Mouse (Mus musculus): ENCODE measurements around the gene Tcp10c. TPM values are rescaled to one million over a fixed set of nuclear protein-coding genes. Genes with fewer than 3 reads are reported as not detected.
"Not testable (repeated sequence)": the region's sequence is repeated elsewhere in the genome, so short reads cannot be mapped to it uniquely, and the experiment has no call there.

Tcp10c gene
- total RNA-seq, 2 experiments from 2014 or later = not detected

GRCm38 (mm10) chr17:13379951-13380615, 25.7 kb downstream of the Tcp10c start:
- intact Hi-C loops (cut with DNase I); DNase-seq (ENCODE audit: low spot score in 2 of 2): not testable (repeated sequence)

- intact Hi-C loops (cut with DNase I) = not testable (repeated sequence)
These were observed 26.9 kb downstream of the Tcp10c start for GRCm38 (mm10) chr17:13381286-13381685.

GRCm38 (mm10) chr17:13391020-13391419, 36.6 kb downstream of the Tcp10c start:
- DNase-seq (ENCODE audit: low spot score in 2 of 2); intact Hi-C loops (cut with DNase I): not testable (repeated sequence)

More at GRCm38 (mm10) chr17:13381286-13381685, 26.9 kb downstream of the Tcp10c start:
- not testable (repeated sequence) for DNase-seq (ENCODE audit: low spot score in 2 of 2)

GRCm38 (mm10) chr17:13399961-13400360, 45.6 kb downstream of the Tcp10c start:
- DNase-seq (ENCODE audit: low spot score in 2 of 2); intact Hi-C loops (cut with DNase I): not testable (repeated sequence)

- DNase-seq (ENCODE audit: low spot score in 2 of 2); intact Hi-C loops (cut with DNase I): not testable (repeated sequence)
These were observed 47.7 kb downstream of the Tcp10c start for GRCm38 (mm10) chr17:13402118-13402517.

- intact Hi-C loops (cut with DNase I); DNase-seq (ENCODE audit: low spot score in 2 of 2): not testable (repeated sequence)
These were observed 49.3 kb downstream of the Tcp10c start for GRCm38 (mm10) chr17:13403527-13404131.

- DNase-seq (ENCODE audit: low spot score in 2 of 2); intact Hi-C loops (cut with DNase I): not testable (repeated sequence)
These were observed 51.7 kb downstream of the Tcp10c start for GRCm38 (mm10) chr17:13406023-13406422.

- intact Hi-C loops (cut with DNase I); DNase-seq (ENCODE audit: low spot score in 2 of 2): not testable (repeated sequence)
These were observed 52.3 kb downstream of the Tcp10c start for GRCm38 (mm10) chr17:13406701-13407100.

GRCm38 (mm10) chr17:13407621-13408256, 53.4 kb downstream of the Tcp10c start:
- DNase-seq (ENCODE audit: low spot score in 2 of 2) = not testable (repeated sequence)

GRCm38 (mm10) chr17:13408257-13408633, 53.9 kb downstream of the Tcp10c start:
- intact Hi-C loops (cut with DNase I); DNase-seq (ENCODE audit: low spot score in 2 of 2): not testable (repeated sequence)

More at GRCm38 (mm10) chr17:13407621-13408256, 53.4 kb downstream of the Tcp10c start:
- intact Hi-C loops (cut with DNase I) = not testable (repeated sequence)

- intact Hi-C loops (cut with DNase I); DNase-seq (ENCODE audit: low spot score in 2 of 2): not testable (repeated sequence)
These were observed 66.7 kb downstream of the Tcp10c start for GRCm38 (mm10) chr17:13421022-13421591.

GRCm38 (mm10) chr17:13422638-13423037, 68.3 kb downstream of the Tcp10c start:
- DNase-seq (ENCODE audit: low spot score in 2 of 2); intact Hi-C loops (cut with DNase I): not testable (repeated sequence)

GRCm38 (mm10) chr17:13423373-13424024, 69.1 kb downstream of the Tcp10c start:
- DNase-seq (ENCODE audit: low spot score in 2 of 2); intact Hi-C loops (cut with DNase I): not testable (repeated sequence)

GRCm38 (mm10) chr17:13424321-13424720, 69.9 kb downstream of the Tcp10c start:
- DNase-seq (ENCODE audit: low spot score in 2 of 2); intact Hi-C loops (cut with DNase I): not testable (repeated sequence)

GRCm38 (mm10) chr17:13425694-13426093, 71.3 kb downstream of the Tcp10c start:
- intact Hi-C loops (cut with DNase I); DNase-seq (ENCODE audit: low spot score in 2 of 2): not testable (repeated sequence)

GRCm38 (mm10) chr17:13426508-13426907, 72.1 kb downstream of the Tcp10c start:
- intact Hi-C loops (cut with DNase I) = not testable (repeated sequence)

More at GRCm38 (mm10) chr17:13426508-13426907, 72.1 kb downstream of the Tcp10c start:
- not testable (repeated sequence) for DNase-seq (ENCODE audit: low spot score in 2 of 2)
